Mouse (Mus musculus): ENCODE measurements around the gene Grik3. TPM values are rescaled to one million over a fixed set of nuclear protein-coding genes. Genes with fewer than 3 reads are reported as not detected.

Gene Grik3
- polyA plus RNA-seq, 1 experiment from 2014 or later: 4.4 TPM

DNA sequence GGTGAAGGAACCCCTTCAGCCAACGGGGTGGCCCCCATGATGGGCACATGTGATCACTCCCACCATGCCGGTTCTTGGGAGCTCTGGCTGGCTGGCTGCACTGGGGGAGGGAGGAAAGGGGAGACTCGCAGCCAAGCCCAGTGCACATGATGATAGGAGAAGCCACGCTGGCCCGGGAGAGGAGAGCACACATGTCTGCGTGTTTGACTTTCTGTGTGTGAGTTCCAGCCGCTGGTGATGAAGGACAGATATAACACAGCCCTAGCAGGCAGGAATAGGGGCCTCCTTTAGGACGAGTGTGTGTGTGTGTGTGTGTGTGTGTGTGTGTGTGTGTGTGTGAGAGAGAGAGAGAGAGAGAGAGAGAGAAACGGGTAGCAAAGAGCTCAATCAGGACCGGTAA lies 219.2 kb downstream of the Grik3 start:
- Histone ChIP-seq H3K36me3 (ENCODE audit: control insufficient read depth, insufficient read depth, low read length) (peaks cover 5% of the 10 kb centered on the region; the same call in 1 of the 2 replicates), H3K4me1 (ENCODE audit: control insufficient read depth, insufficient read depth, low read length) (no peaks in the 10 kb centered on the region; the same call in 1 of the 2 replicates), H3K4me3 (ENCODE audit: low read depth, low read length) (no peak overlapping the region), H3K27me3 (ENCODE audit: control insufficient read depth, insufficient read depth, low read depth, low read length) (no peaks in the 10 kb centered on the region), H3K9me3 (replicated peaks; ENCODE audit: control insufficient read depth, low read length, poor library complexity, severe bottlenecking) (no peaks in the 10 kb centered on the region), H3K27ac (ENCODE audit: low read length) (no peak overlapping the region), H3K4me2 (ENCODE audit: low read length) (no peak overlapping the region), H3K9ac (ENCODE audit: low read depth, low read length) (no peak overlapping the region)
- 87% methylated on average over 9 of the region's 10 CpGs for WGBS
- ATAC-seq: no peak

DNA sequence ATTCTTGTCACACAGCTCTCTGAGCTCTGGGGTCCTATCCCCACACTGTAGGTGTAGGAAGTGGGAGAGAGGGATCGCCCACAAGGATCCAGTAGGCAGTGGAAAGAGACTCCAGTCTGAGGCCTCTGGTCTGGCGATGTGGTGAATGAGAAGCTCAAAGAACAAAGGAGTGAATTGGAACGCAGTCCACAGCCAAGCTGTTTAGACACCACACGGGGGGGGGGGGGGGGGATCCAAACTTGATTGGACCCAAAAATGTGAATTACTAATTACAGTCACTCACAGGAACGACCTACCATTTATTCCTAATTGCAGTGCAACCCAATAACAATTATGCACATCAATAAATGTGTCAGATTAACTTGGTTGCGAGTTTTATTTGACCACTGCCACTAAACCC lies 227.4 kb downstream of the Grik3 start:
- Histone ChIP-seq H3K4me2 (ENCODE audit: low read length) (no peak overlapping the region), H3K27ac (ENCODE audit: low read length) (no peak overlapping the region), H3K9ac (ENCODE audit: low read depth, low read length) (no peak overlapping the region), H3K4me1 (ENCODE audit: control insufficient read depth, insufficient read depth, low read length) (0 out of 2 replicates have a peak, but pooled peaks cover 6% of the 10 kb centered on the region), H3K4me3 (ENCODE audit: low read depth, low read length) (no peak overlapping the region), H3K36me3 (ENCODE audit: control insufficient read depth, insufficient read depth, low read length) (no peaks in the 10 kb centered on the region), H3K9me3 (replicated peaks; ENCODE audit: control insufficient read depth, low read length, poor library complexity, severe bottlenecking) (no peaks in the 10 kb centered on the region), H3K27me3 (ENCODE audit: control insufficient read depth, insufficient read depth, low read depth, low read length) (no peaks in the 10 kb centered on the region)
- WGBS: 57% methylated on average over 5 of the region's 6 CpGs
- no peak for ATAC-seq

DNA sequence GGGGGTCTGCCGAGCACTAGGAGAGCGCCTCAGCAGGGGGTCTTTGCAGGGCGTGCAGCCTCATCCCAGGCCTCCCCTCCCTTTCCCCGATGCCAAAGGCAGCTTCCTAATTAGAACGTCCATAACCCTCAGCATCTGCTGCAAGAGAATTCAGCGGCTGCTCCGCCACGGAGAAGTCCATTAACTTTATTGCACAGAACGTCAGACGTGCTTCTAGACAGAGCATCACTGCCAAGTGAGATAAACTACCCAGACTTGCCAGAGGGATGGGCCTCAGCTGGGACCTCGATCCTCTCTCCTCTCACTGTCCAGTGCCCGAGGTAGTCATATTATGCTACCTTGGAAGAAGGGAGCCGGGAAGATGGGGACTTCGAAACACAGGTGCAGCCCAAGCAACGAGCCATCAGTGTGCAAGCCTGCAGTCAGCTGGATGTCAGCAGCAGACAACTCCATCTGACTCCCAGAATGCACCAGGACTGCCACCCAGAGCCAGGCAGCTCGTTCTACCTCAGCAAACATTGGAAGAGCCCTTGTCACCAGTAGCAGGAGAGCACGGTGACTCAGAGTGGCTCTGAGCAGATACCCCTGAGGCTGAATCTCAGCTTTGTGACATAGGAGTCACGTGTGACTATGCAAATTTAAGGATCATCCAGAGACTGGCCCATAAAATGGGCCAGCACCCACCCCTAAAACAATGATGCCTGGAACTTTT lies 228.1 kb downstream of the Grik3 start:
- 0 out of 2 replicates have a peak, but pooled peaks have one; percentile 10 for ATAC-seq
- H3K4me1 ChIP-seq (ENCODE audit: control insufficient read depth, insufficient read depth, low read length): 0 out of 2 replicates have a peak, but pooled peaks cover 6% of the 10 kb centered on the region

DNA sequence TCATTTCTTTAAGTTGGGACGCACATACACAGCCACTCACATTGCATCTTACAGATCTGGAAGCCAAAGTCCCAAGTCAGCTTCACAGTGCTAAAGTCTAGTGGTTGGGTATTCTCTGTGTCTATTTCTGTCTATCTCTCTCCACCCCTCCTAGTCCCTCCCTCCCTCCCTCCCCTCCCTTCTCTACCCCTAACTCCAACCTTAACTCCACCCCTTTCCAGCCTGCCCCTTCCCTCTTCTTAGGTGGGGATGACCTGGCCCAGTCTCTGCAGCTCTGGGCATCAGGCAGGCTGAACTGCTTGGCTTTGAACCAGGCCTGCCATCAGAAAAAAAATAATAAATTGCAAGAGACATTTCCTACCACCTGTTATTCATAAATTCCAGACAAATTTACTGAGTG lies 235.7 kb downstream of the Grik3 start:
- peaks cover 16% of the 10 kb centered on the region for H3K27me3 ChIP-seq (ENCODE audit: control insufficient read depth, insufficient read depth, low read depth, low read length)
- no peak overlapping the region for H3K27ac ChIP-seq (ENCODE audit: low read length)
- H3K4me2 ChIP-seq (ENCODE audit: low read length): no peak overlapping the region
- H3K36me3 ChIP-seq (ENCODE audit: control insufficient read depth, insufficient read depth, low read length): no peaks in the 10 kb centered on the region
- 96% methylated on average over 1 of the region's 1 CpGs for WGBS
- ATAC-seq: no peak
- H3K4me1 ChIP-seq (ENCODE audit: control insufficient read depth, insufficient read depth, low read length): peaks cover 18% of the 10 kb centered on the region
- H3K4me3 ChIP-seq (ENCODE audit: low read depth, low read length): no peak overlapping the region
- H3K9ac ChIP-seq (ENCODE audit: low read depth, low read length): no peak overlapping the region
- no peaks in the 10 kb centered on the region for H3K9me3 ChIP-seq (replicated peaks; ENCODE audit: control insufficient read depth, low read length, poor library complexity, severe bottlenecking)

More for the DNA sequence above, 228.1 kb downstream of the Grik3 start:
- Histone ChIP-seq H3K4me3 (ENCODE audit: low read depth, low read length) (no peak overlapping the region), H3K4me2 (ENCODE audit: low read length) (no peak overlapping the region), H3K36me3 (ENCODE audit: control insufficient read depth, insufficient read depth, low read length) (no peaks in the 10 kb centered on the region), H3K9me3 (replicated peaks; ENCODE audit: control insufficient read depth, low read length, poor library complexity, severe bottlenecking) (no peaks in the 10 kb centered on the region), H3K27ac (ENCODE audit: low read length) (no peak overlapping the region), H3K27me3 (ENCODE audit: control insufficient read depth, insufficient read depth, low read depth, low read length) (no peaks in the 10 kb centered on the region), H3K9ac (ENCODE audit: low read depth, low read length) (no peak overlapping the region)
- 24% methylated on average over 18 of the region's 18 CpGs for WGBS

DNA sequence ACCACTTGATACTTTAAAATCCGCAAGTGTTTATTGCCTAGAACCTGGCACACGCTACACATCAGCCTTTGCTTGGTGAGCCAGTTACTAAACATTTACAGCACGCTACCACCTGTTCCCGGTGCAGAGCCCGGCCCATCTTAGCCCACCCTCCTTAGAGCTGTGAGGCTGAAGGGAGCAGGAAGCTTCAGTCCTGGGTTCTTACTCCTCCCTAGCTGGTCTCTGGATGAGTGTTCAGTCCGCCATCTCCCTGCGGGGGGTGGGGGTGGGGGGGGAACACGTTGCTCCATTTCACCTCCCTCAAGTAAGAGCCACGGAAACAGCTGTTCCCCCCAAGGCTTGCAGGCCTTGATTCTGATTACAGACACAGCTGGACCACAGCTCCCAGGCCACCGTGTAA lies 236.5 kb downstream of the Grik3 start:
- Histone ChIP-seq H3K4me1 (ENCODE audit: control insufficient read depth, insufficient read depth, low read length) (peaks cover 18% of the 10 kb centered on the region), H3K27me3 (ENCODE audit: control insufficient read depth, insufficient read depth, low read depth, low read length) (peaks cover 16% of the 10 kb centered on the region), H3K9me3 (replicated peaks; ENCODE audit: control insufficient read depth, low read length, poor library complexity, severe bottlenecking) (no peaks in the 10 kb centered on the region), H3K4me3 (ENCODE audit: low read depth, low read length) (no peak overlapping the region), H3K36me3 (ENCODE audit: control insufficient read depth, insufficient read depth, low read length) (no peaks in the 10 kb centered on the region), H3K27ac (ENCODE audit: low read length) (no peak overlapping the region), H3K9ac (ENCODE audit: low read depth, low read length) (no peak overlapping the region), H3K4me2 (ENCODE audit: low read length) (no peak overlapping the region)
- 29% methylated on average over 10 of the region's 10 CpGs for WGBS
- no peak for ATAC-seq

DNA sequence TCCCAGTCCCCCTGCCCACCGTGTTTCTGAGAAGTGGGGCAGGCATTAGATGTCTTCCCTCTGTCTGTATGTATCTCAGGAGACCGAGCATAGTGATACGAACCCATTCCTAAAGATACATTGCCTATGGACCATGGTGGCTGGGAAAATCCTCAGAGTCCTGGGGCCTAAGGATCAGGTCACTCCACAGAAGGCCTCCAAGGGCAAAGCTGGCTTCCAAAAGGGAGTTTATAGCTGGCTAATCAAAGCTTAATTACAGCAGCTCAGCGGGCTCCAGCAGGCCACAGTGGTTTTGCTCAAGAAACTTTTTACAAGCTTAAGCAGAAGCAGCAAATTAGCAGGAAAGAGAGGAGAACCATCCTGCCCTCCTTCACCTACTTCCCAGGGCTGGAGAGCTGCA lies 237.1 kb downstream of the Grik3 start:
- no peak for ATAC-seq
- H3K36me3 ChIP-seq (ENCODE audit: control insufficient read depth, insufficient read depth, low read length): no peaks in the 10 kb centered on the region
- H3K27ac ChIP-seq (ENCODE audit: low read length): no peak overlapping the region
- H3K4me1 ChIP-seq (ENCODE audit: control insufficient read depth, insufficient read depth, low read length): peaks cover 18% of the 10 kb centered on the region
- H3K9me3 ChIP-seq (replicated peaks; ENCODE audit: control insufficient read depth, low read length, poor library complexity, severe bottlenecking): no peaks in the 10 kb centered on the region
- no peak overlapping the region for H3K4me3 ChIP-seq (ENCODE audit: low read depth, low read length)
- H3K9ac ChIP-seq (ENCODE audit: low read depth, low read length): no peak overlapping the region
- 13% methylated on average over 4 of the region's 4 CpGs for WGBS
- peak overlapping the region; percentile 0; the same call in 1 of the 2 replicates for H3K4me2 ChIP-seq (ENCODE audit: low read length)
- H3K27me3 ChIP-seq (ENCODE audit: control insufficient read depth, insufficient read depth, low read depth, low read length): peaks cover 16% of the 10 kb centered on the region

DNA sequence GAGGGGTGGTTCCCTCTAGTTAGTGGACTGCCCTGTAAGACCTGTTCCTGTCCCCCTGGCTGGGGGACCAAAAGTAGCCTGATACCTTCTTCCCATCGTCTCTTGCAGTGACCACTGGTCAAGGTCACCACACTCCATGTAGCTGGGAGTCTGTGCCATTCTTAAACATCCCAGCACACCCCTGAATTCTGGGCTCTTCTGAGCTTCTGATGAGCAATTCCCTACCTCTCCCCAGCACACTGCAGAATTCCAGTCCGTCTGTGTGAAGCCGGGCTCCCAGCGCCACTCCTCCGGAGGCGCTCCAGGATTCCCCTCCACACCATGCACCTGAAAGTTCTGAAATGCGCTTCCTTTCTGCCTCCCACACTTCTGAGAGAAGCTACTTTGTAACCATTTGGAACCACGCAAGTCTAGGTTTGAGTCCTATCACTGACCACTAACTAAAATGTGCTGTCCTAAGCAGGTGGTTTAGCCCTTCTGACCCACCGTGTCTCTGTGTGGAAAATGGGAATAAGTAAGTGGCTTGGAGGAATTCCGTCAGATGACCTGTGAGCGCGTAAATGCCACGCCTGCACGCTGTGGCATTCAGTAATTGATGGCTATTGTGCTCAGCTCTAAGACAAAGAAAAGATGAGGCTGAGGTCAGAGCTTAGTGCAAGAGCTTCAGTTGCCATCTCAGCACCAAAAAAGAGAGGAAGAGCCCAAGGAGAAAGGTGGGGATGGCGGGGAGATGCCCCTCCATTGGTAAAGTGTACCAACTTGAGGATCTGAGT lies 237.8 kb downstream of the Grik3 start:
- H3K27me3 ChIP-seq (ENCODE audit: control insufficient read depth, insufficient read depth, low read depth, low read length): peaks cover 16% of the 10 kb centered on the region

DNA sequence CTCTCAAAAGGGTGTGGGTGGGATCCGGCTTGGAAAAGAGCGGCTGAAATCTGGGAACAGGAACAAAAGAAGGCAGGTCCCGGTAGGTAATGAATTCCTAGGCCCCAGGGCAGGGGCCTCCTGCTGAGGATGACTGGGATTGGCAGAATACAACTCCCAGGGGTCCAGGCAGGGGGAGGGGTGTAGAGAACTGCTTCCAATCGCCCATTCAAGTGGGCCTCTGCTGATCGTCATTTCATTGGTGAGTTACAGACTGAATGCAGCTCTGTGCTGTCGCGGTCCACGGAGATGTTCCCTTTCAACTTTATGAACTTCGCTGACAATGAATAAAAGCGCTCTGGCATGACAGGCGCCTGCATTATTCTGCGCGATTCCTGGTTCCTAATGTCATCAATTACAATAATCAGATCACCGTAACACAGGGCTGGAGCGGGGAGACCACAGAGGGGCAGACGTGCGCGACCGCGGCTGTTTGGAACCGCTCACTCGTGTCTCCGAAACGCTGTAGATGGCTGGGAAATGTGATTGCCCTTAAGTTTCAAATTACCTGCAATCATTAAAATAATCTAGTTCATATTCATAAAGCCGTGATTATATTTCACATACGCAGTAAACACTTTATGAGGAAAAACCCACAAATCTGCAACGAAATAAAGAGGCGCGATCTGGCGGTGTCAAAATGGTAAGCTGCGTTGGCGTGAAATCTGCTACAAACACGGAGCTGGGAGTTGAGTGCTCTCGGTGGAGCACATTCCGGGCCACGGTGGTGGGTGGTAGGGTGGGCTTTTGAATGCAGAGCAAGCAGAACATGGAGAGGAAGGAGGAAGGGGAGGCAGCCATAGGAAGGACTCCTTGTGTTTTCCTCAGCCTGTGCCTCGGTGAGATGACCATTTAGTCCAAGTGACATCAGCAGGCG lies 239.1 kb downstream of the Grik3 start:
- peak; percentile 47; the same call in 1 of the 2 replicates for ATAC-seq
- Histone ChIP-seq H3K4me3 (ENCODE audit: low read depth, low read length) (peak overlapping the region; percentile 21), H3K9me3 (replicated peaks; ENCODE audit: control insufficient read depth, low read length, poor library complexity, severe bottlenecking) (no peaks in the 10 kb centered on the region), H3K27ac (ENCODE audit: low read length) (no peak overlapping the region), H3K36me3 (ENCODE audit: control insufficient read depth, insufficient read depth, low read length) (no peaks in the 10 kb centered on the region), H3K27me3 (ENCODE audit: control insufficient read depth, insufficient read depth, low read depth, low read length) (peaks cover 16% of the 10 kb centered on the region), H3K4me2 (ENCODE audit: low read length) (peak overlapping the region; percentile 55), H3K4me1 (ENCODE audit: control insufficient read depth, insufficient read depth, low read length) (peaks cover 18% of the 10 kb centered on the region), H3K9ac (ENCODE audit: low read depth, low read length) (no peak overlapping the region; the same call in 1 of the 2 replicates)
- WGBS: 4% methylated on average over 38 of the region's 38 CpGs

More for the DNA sequence above, 237.8 kb downstream of the Grik3 start:
- Histone ChIP-seq H3K4me3 (ENCODE audit: low read depth, low read length) (no peak overlapping the region; the same call in 1 of the 2 replicates), H3K9me3 (replicated peaks; ENCODE audit: control insufficient read depth, low read length, poor library complexity, severe bottlenecking) (no peaks in the 10 kb centered on the region), H3K4me2 (ENCODE audit: low read length) (peak overlapping the region; percentile 4; the same call in 1 of the 2 replicates), H3K36me3 (ENCODE audit: control insufficient read depth, insufficient read depth, low read length) (no peaks in the 10 kb centered on the region), H3K27ac (ENCODE audit: low read length) (no peak overlapping the region), H3K9ac (ENCODE audit: low read depth, low read length) (no peak overlapping the region), H3K4me1 (ENCODE audit: control insufficient read depth, insufficient read depth, low read length) (peaks cover 18% of the 10 kb centered on the region)
- 18% methylated on average over 15 of the region's 15 CpGs for WGBS
- no peak for ATAC-seq

Data from midbrain, embryonic 16.5 days (tissue).